Mouse (Mus musculus): ENCODE data around the gene Tanc1. TPM values are rescaled to one million over a fixed set of nuclear protein-coding genes. Genes with fewer than 3 reads are reported as not detected.

The Tanc1 gene
- polyA plus RNA-seq, 1 experiment from 2014 or later, result 29.8 TPM

DNA sequence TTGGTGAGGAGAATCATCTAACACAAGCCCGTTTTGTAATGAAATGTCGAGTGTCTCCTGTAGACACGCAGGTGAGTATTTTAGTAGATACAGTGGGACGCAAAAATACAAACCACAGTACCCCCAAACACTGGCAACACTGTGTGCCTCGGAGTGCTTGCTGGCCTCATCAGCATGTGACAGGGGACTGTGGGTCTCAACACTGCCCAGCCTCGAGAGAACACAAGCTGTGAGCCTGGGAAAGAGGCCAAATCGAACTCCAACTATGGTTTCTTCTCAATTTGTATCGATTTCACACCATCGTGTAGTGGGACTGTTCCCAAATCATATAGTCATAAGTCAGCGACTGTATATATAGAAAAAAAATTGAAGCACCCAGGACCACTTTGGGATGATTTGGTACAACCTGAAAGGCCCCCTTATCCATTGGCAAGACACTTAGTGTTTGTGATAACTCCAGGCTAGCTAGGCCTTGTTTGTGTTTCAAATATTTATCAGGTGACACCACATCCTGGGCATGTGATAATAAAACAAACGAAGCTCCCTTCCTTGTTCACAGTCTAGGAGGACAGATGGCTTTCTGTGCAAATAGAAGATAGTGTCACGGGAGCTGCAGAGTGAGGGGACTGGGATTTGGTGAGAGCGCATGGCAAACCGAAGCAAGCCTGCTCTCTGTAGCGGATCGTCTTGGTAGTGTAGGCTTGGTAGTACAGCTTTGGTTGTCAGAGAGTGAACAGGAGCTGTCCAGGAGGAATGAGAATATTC is 53.1 kb downstream of the Tanc1 start:
- Histone ChIP-seq H3K9ac (ENCODE audit: low read depth, low read length) (no peak overlapping the region), H3K27me3 (ENCODE audit: insufficient read depth, low read length) (no peaks in the 10 kb centered on the region), H3K9me3 (replicated peaks; ENCODE audit: low read length) (no peaks in the 10 kb centered on the region), H3K4me2 (ENCODE audit: low read length) (no peak overlapping the region), H3K4me3 (replicated peaks; ENCODE audit: low read depth, low read length) (no peak overlapping the region), H3K4me1 (replicated peaks; ENCODE audit: insufficient read depth, low read length) (peaks cover 27% of the 10 kb centered on the region), H3K27ac (no peak overlapping the region), H3K36me3 (ENCODE audit: insufficient read depth, low read length) (no peaks in the 10 kb centered on the region)
- no peak for TF ChIP-seq CTCF (IDR thresholded peaks at IDR 0.05; ENCODE audit: low read depth)
- DNase-seq (ENCODE audit: low spot score) (no peak), ATAC-seq (replicated peaks; ENCODE audit: low FRiP score, low read depth) (no peak)
- 77% methylated on average over 16 of the region's 16 CpGs for WGBS

GRCm38 (mm10) chr2:59666533-59666932 is 54.7 kb downstream of the Tanc1 start:
- no peak overlapping the region for H3K27ac ChIP-seq
- no peak for TF ChIP-seq CTCF (IDR thresholded peaks at IDR 0.05; ENCODE audit: low read depth)
- H3K4me1 ChIP-seq (replicated peaks; ENCODE audit: insufficient read depth, low read length), result peaks cover 31% of the 10 kb centered on the region
- H3K4me3 ChIP-seq (replicated peaks; ENCODE audit: low read depth, low read length), result no peak overlapping the region
- no peaks in the 10 kb centered on the region for H3K9me3 ChIP-seq (replicated peaks; ENCODE audit: low read length)
- 74% methylated on average over 5 of the region's 5 CpGs for WGBS
- no peaks in the 10 kb centered on the region for H3K36me3 ChIP-seq (ENCODE audit: insufficient read depth, low read length)
- no peak overlapping the region for H3K9ac ChIP-seq (ENCODE audit: low read depth, low read length)
- no peak overlapping the region for H3K4me2 ChIP-seq (ENCODE audit: low read length)
- ATAC-seq (replicated peaks; ENCODE audit: low FRiP score, low read depth), result no peak
- no peaks in the 10 kb centered on the region for H3K27me3 ChIP-seq (ENCODE audit: insufficient read depth, low read length)
- no peak for DNase-seq (ENCODE audit: low spot score)

GRCm38 (mm10) chr2:59670087-59671060 is 58.5 kb downstream of the Tanc1 start:
- no peak overlapping the region for H3K4me3 ChIP-seq (replicated peaks; ENCODE audit: low read depth, low read length)
- H3K9me3 ChIP-seq (replicated peaks; ENCODE audit: low read length), result no peaks in the 10 kb centered on the region
- no peaks in the 10 kb centered on the region for H3K27me3 ChIP-seq (ENCODE audit: insufficient read depth, low read length)
- peaks cover 58% of the 10 kb centered on the region for H3K4me1 ChIP-seq (replicated peaks; ENCODE audit: insufficient read depth, low read length)
- ATAC-seq (replicated peaks; ENCODE audit: low FRiP score, low read depth) (peak; percentile 49; the same call in 1 of the 2 replicates), DNase-seq (ENCODE audit: low spot score) (peak; percentile 72)
- 32% methylated on average over 15 of the region's 15 CpGs for WGBS
- H3K9ac ChIP-seq (ENCODE audit: low read depth, low read length), result no peak overlapping the region
- no peak overlapping the region for H3K4me2 ChIP-seq (ENCODE audit: low read length)
- H3K27ac ChIP-seq, result peak overlapping the region; percentile 72
- H3K36me3 ChIP-seq (ENCODE audit: insufficient read depth, low read length), result no peaks in the 10 kb centered on the region
- TF ChIP-seq CTCF (IDR thresholded peaks at IDR 0.05; ENCODE audit: low read depth), result no peak

DNA sequence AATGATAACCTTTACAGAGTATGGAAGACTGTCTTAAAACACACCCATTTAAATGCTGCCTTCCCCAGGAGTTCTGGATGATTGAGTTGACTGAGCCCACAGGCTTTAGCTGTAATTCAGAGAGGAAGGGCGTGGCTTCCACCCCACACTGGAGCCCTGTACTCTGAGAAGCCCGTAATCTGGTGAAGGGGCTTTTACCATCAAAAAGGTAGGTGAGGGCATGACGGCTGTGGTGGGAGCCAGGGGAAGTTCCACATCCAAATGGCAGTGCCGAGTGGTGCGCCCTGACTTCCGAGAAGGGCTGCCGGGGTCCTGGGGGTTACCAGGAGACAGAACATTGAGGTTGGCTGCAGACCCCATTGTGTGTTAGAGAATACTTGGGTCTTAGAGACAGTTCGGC is 59.8 kb downstream of the Tanc1 start:
- no peak for TF ChIP-seq CTCF (IDR thresholded peaks at IDR 0.05; ENCODE audit: low read depth)
- Histone ChIP-seq H3K27ac (peak overlapping the region; percentile 72; the same call in 1 of the 2 replicates), H3K36me3 (ENCODE audit: insufficient read depth, low read length) (no peaks in the 10 kb centered on the region), H3K9ac (ENCODE audit: low read depth, low read length) (no peak overlapping the region), H3K4me3 (replicated peaks; ENCODE audit: low read depth, low read length) (no peak overlapping the region), H3K4me1 (replicated peaks; ENCODE audit: insufficient read depth, low read length) (peaks cover 71% of the 10 kb centered on the region), H3K9me3 (replicated peaks; ENCODE audit: low read length) (no peaks in the 10 kb centered on the region), H3K27me3 (ENCODE audit: insufficient read depth, low read length) (no peaks in the 10 kb centered on the region), H3K4me2 (ENCODE audit: low read length) (no peak overlapping the region)
- WGBS, result 35% methylated on average over 8 of the region's 8 CpGs
- ATAC-seq (replicated peaks; ENCODE audit: low FRiP score, low read depth), result no peak
- DNase-seq (ENCODE audit: low spot score), result peak; percentile 67

GRCm38 (mm10) chr2:59672086-59672485 is 60.2 kb downstream of the Tanc1 start:
- 19% methylated on average over 4 of the region's 4 CpGs for WGBS
- H3K36me3 ChIP-seq (ENCODE audit: insufficient read depth, low read length), result no peaks in the 10 kb centered on the region
- H3K27ac ChIP-seq, result peak overlapping the region; percentile 70
- no peak for ATAC-seq (replicated peaks; ENCODE audit: low FRiP score, low read depth)
- peaks cover 73% of the 10 kb centered on the region for H3K4me1 ChIP-seq (replicated peaks; ENCODE audit: insufficient read depth, low read length)
- H3K4me3 ChIP-seq (replicated peaks; ENCODE audit: low read depth, low read length), result no peak overlapping the region
- peak; percentile 79 for DNase-seq (ENCODE audit: low spot score)
- no peak overlapping the region for H3K9ac ChIP-seq (ENCODE audit: low read depth, low read length)
- H3K9me3 ChIP-seq (replicated peaks; ENCODE audit: low read length), result no peaks in the 10 kb centered on the region
- peak overlapping the region; percentile 26; the same call in 1 of the 2 replicates for H3K4me2 ChIP-seq (ENCODE audit: low read length)
- no peak for TF ChIP-seq CTCF (IDR thresholded peaks at IDR 0.05; ENCODE audit: low read depth)
- H3K27me3 ChIP-seq (ENCODE audit: insufficient read depth, low read length), result no peaks in the 10 kb centered on the region

GRCm38 (mm10) chr2:59672686-59673085 is 60.8 kb downstream of the Tanc1 start:
- ATAC-seq (replicated peaks; ENCODE audit: low FRiP score, low read depth) (peak; percentile 26; the same call in 1 of the 2 replicates), DNase-seq (ENCODE audit: low spot score) (peak; percentile 77)
- Histone ChIP-seq H3K4me3 (replicated peaks; ENCODE audit: low read depth, low read length) (no peak overlapping the region), H3K9me3 (replicated peaks; ENCODE audit: low read length) (no peaks in the 10 kb centered on the region), H3K4me2 (ENCODE audit: low read length) (peak overlapping the region; percentile 26; the same call in 1 of the 2 replicates), H3K27me3 (ENCODE audit: insufficient read depth, low read length) (no peaks in the 10 kb centered on the region), H3K27ac (peak overlapping the region; percentile 70), H3K4me1 (replicated peaks; ENCODE audit: insufficient read depth, low read length) (peaks cover 73% of the 10 kb centered on the region), H3K9ac (ENCODE audit: low read depth, low read length) (no peak overlapping the region; the same call in 1 of the 2 replicates), H3K36me3 (ENCODE audit: insufficient read depth, low read length) (no peaks in the 10 kb centered on the region)
- no peak for TF ChIP-seq CTCF (IDR thresholded peaks at IDR 0.05; ENCODE audit: low read depth)
- WGBS, result 32% methylated on average over 8 of the region's 8 CpGs

All from kidney, postnatal 0 days (tissue).